Mouse (Mus musculus) urinary bladder, adult 18-20 months (tissue): ENCODE data around the gene 2900026A02Rik.

Source experiments
- DNase-seq, 2 experiments: peaks; one replicate each; pipeline ENCODE4 v3.0.0; 2022; ENCODE audit warnings: low spot score in 2 of 2, mixed read lengths in 2 of 2

The 2900026A02Rik gene

GRCm38 (mm10) chr5:113221147-113221865 lies at the start of gene 2900026A02Rik:
Gene 2900026A02Rik (minus strand): TSS chr5:113221236.
- DNase-seq, result peak; percentile 76 to 79

DNA sequence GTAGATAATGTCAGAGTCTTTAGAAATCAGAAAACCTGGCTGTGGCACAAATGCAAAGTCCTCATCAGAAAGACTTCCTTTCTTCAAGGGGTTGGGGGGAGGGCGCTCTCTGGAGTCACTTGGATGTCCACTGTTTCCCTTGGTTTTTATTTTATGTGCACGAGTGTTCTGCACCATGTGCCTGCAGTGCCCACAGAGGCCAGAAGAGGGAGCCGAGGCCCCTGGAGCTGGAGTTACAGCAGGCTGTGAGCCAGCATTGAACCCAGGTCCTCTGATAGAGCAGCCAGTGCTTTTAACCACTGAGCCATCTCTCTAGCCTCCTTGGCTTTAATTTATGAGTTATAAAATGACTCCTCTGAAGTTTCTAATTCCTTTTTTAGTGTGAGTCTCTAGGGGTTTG lies 49.0 kb upstream of the 2900026A02Rik start:
- DNase-seq, result no peak

GRCm38 (mm10) chr5:113268246-113268645 lies 47.2 kb upstream of the 2900026A02Rik start:
- DNase-seq, result no peak

DNA sequence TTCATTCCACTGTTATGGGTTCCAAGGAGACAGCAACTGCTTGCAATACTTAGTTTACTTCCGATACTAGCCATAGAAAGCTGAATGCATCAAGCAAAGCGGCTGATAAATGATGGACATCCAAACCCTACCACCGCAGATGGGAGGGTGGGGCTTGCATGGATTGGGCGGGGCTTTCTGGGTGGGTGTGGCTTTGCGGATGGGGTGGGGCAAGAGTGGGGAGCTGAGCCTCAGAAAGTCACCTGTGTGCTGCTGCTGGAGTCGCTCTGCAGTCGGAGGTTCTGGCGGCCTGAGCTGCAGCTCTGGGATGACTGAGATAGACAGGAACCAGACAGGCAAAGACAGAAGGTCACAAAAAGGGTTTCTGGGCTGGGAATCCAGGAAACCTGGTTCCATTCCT lies 44.6 kb upstream of the 2900026A02Rik start:
- DNase-seq, result no peak

GRCm38 (mm10) chr5:113250806-113251205 lies 29.8 kb upstream of the 2900026A02Rik start:
- no peak for DNase-seq

- DNase-seq, result peak; percentile 23 to 27
Observed at GRCm38 (mm10) chr5:113249263-113249930, 28.4 kb upstream of the 2900026A02Rik start.

DNA sequence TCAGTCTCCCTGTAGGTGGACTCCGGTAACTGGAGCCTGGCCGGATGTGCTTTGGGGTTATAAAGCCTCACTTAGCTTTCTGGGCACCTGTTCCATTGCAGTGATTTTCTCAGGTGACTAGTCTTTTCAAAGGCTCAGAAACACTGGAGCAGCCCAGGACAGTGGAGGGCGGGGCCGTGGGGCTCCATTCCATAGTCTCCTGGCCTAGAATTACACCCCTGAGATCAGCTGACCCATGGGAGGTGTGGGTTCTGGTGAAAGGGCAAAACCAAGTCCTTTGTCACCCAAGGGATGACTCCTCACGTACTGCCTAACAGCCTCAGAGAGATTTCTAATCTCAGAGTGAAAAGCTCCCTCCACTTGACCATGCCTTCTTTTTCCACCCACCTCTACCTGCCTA lies 9.2 kb upstream of the 2900026A02Rik start:
- no peak for DNase-seq

DNA sequence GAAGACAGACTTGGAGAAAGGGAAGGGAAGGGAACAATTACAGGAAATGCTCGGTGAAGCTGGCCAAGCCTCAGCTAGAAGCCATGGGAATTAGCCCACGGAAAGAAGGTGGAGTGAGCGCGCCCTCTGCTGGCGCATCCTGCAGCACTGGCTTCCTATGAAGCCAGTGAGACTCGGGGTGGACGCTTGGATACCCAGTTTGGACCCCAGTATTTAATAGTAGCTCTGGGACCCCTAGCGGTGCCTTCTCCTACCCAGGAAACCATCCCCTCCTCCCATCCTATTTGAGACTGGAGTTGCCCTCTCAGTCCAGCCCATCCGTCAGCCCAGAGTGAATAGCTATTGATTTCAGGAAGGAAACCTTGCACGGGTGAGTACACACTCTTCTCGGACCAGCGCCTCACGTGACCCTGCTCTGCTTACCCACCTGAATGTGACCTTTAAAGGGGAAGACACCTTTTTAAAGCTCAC lies 5.6 kb upstream of the 2900026A02Rik start, which contains the start of gene Tmem211:
Gene Tmem211 (plus strand): TSS at position 278 of the 471 bp plus-strand sequence.
- DNase-seq, result peak; percentile 70 to 75

- DNase-seq, result no peak
Observed at GRCm38 (mm10) chr5:113225686-113226435, 4.8 kb upstream of the 2900026A02Rik start.

- no peak for DNase-seq
Observed at GRCm38 (mm10) chr5:113225271-113225670, 4.2 kb upstream of the 2900026A02Rik start.

DNA sequence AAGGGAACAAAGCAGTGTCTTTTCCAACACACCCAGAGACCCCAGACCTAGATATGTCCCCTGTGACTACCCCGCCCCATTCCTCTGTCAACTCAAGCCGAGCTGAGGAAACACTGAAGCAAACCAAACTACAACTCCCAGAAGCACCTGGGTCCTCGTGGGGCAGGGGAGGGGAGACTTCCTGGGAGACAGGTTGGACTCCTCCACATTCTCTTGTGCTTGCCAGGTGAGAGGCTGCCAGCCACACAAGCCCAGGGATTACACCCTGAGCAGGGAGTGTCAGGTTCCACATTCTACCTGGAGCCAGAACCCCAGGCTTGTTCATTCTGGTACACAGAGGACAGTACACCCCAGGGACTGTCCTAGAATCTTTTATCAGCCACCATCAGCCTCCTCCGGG lies 2.9 kb upstream of the 2900026A02Rik start:
- no peak for DNase-seq

- DNase-seq, result no peak
Observed at GRCm38 (mm10) chr5:113220383-113221146, 471 bp downstream of the 2900026A02Rik start.

- no peak for DNase-seq
Observed at GRCm38 (mm10) chr5:113219876-113220275, 1.2 kb downstream of the 2900026A02Rik start.

- DNase-seq, result no peak
Observed at GRCm38 (mm10) chr5:113219450-113219849, 1.6 kb downstream of the 2900026A02Rik start.

- DNase-seq, result no peak
Observed at GRCm38 (mm10) chr5:113218617-113219235, 2.3 kb downstream of the 2900026A02Rik start.

DNA sequence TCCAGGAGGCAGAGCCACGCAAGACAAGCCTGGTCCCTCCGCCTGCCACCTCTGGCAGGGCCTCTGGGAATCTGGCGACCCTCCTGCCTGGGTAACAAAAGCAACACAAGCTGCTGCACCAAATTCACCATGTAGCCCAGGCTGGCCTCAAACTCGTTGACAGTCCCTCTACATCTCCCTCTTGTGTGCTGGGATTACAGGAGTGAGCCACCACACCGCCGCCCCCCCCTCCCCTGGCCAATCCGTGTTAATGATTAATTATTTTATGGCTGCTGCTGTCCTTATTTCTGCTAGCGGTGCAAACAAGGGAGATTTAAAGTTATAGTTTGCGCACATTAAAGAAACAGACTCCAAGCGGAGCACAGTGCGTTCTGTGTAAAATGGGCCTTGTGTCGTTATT lies 4.0 kb downstream of the 2900026A02Rik start:
- no peak for DNase-seq

GRCm38 (mm10) chr5:113216328-113216960 lies 4.6 kb downstream of the 2900026A02Rik start:
- DNase-seq, result no peak

GRCm38 (mm10) chr5:113215610-113216011 lies 5.4 kb downstream of the 2900026A02Rik start:
- DNase-seq, result no peak

DNA sequence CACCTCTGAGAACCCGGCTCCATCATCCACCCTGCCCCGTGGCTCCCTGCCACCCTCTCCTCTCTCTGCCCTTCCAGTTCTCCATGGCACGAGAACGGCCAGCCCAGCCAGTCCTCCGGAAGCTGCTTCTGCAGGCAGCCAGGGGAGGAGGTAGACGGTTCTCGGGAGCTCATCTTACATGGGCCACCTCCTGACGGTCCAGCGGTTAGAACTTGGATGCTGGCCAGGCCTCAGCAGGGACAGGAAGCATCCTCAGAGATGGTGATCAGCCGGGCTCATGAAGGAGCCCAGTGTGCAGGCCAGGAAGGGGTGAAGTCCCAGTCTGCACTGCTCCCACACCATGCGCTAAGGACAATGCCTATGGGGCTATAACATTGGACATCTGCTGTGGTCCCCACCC lies 6.6 kb downstream of the 2900026A02Rik start:
- no peak for DNase-seq

DNA sequence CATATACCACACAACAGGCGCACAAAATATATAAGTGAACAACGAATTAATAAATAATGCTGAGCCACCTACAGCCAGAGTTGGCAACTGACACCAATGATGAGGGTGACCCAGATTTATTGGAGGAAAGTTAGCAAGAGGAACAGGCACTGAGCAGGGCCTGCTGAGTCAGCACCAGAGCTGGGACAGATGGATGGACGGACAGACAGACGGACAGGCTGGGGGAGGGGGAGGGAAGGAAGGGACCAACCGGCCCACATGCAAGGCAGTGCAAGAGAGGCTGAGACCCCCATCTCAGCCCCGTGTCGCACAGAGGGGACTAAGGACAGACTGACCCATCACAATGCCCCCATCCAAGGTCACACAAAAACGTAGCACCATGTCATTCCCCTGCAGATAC lies 7.0 kb downstream of the 2900026A02Rik start:
- DNase-seq, result no peak
